Mouse (Mus musculus): ENCODE measurements at regions not wholly inside any gene's neighbourhood (a gene's known extent, or its start where the extent isn't known, plus 50 kb on each side); places are given as distances from the start of the nearest gene placed in this dataset.

DNA sequence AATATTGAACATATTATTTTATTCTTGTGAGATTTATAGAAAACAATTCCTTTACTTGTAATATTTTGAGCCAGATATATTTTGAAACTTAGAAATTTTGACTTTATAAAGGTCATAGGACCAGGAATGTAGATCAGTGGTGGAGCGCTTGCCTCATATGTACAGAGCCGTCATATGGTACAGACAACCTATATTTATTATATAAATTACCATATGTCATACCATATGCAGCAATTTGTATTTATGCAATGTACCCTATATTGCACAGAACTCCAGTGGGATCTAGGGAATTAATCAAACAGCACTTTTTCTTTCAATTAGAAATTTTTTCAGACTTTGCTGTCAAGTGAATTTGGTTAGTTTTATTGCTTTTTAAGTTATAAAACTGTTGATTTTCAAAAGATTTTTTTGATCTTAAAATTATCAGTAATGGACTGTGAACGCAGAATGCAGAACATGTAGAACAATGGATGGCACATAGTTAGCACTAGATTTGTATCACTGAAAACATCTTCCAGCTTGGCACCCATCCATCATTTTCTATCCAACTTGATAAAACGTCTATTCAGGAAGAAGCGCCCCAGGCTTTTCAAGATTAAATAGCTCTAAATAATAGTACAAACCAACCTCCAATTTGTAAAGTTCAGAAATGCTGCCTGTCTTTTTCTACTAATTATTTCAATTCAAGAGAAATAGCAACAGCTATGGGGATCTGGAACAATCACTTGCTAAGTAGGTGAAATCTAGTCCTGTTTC is 442.3 kb upstream of the Nr2f1 start:
- WGBS, result 66% methylated on average over 5 of the region's 5 CpGs
- no peak for ATAC-seq
- no peak overlapping the region for H3K4me2 ChIP-seq (replicated peaks; ENCODE audit: low read depth, low read length)
- no peak overlapping the region for H3K9ac ChIP-seq (replicated peaks; ENCODE audit: low read depth)
- no peak overlapping the region for H3K4me3 ChIP-seq (ENCODE audit: low read depth, low read length)
- no peaks in the 10 kb centered on the region for H3K9me3 ChIP-seq (ENCODE audit: low read length)
- no peak for DNase-seq (ENCODE audit: low spot score)
- TF ChIP-seq CTCF (IDR thresholded peaks at IDR 0.05) (no peak), EP300 (IDR thresholded peaks at IDR 0.05) (no peak)
- H3K27ac ChIP-seq (ENCODE audit: low read length), result no peak overlapping the region
- no peaks in the 10 kb centered on the region for H3K4me1 ChIP-seq (ENCODE audit: insufficient read depth, low read depth, low read length)
- no peaks in the 10 kb centered on the region for H3K27me3 ChIP-seq (replicated peaks; ENCODE audit: insufficient read depth, low read length)
- no peaks in the 10 kb centered on the region for H3K36me3 ChIP-seq (ENCODE audit: insufficient read depth, low read length)

DNA sequence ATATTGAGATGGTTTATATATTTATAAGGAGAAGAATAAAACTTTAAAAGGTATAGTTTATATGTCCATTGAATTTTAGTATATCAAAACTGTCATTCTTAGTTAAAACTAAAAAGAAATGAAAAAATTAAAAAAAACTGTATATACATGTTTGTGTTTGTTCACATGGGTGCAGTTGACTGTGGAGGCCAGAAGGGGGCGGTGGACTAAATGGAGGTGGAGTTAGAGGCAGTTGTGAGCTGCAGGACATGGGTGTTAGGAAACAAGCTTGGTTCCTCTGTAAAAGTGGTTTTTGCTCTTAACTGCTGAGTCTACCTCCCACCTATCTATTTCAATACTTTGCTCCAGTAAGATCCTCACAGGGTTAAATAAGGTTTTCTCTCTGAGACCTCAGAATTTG is 440.8 kb upstream of the Nr2f1 start:
- Histone ChIP-seq H3K9me3 (ENCODE audit: low read length) (no peaks in the 10 kb centered on the region), H3K27ac (ENCODE audit: low read length) (no peak overlapping the region), H3K27me3 (replicated peaks; ENCODE audit: insufficient read depth, low read length) (no peaks in the 10 kb centered on the region), H3K9ac (replicated peaks; ENCODE audit: low read depth) (no peak overlapping the region), H3K36me3 (ENCODE audit: insufficient read depth, low read length) (no peaks in the 10 kb centered on the region), H3K4me1 (ENCODE audit: insufficient read depth, low read depth, low read length) (no peaks in the 10 kb centered on the region), H3K4me2 (replicated peaks; ENCODE audit: low read depth, low read length) (no peak overlapping the region), H3K4me3 (ENCODE audit: low read depth, low read length) (no peak overlapping the region)
- ATAC-seq, result no peak
- no peak for DNase-seq (ENCODE audit: low spot score)
- WGBS, result 86% methylated on average over 1 of the region's 1 CpGs
- TF ChIP-seq EP300 (IDR thresholded peaks at IDR 0.05), result no peak
- TF ChIP-seq CTCF (IDR thresholded peaks at IDR 0.05), result peak; percentile 26; the same call in 1 of the 2 replicates

GRCm38 (mm10) chr13:78638462-78638861 is 438.9 kb upstream of the Nr2f1 start:
- no peak for TF ChIP-seq CTCF (IDR thresholded peaks at IDR 0.05)
- TF ChIP-seq EP300 (IDR thresholded peaks at IDR 0.05), result no peak
- Histone ChIP-seq H3K4me3 (ENCODE audit: low read depth, low read length) (no peak overlapping the region), H3K4me1 (ENCODE audit: insufficient read depth, low read depth, low read length) (no peaks in the 10 kb centered on the region), H3K27ac (ENCODE audit: low read length) (no peak overlapping the region), H3K9ac (replicated peaks; ENCODE audit: low read depth) (no peak overlapping the region), H3K4me2 (replicated peaks; ENCODE audit: low read depth, low read length) (no peak overlapping the region), H3K9me3 (ENCODE audit: low read length) (no peaks in the 10 kb centered on the region), H3K36me3 (ENCODE audit: insufficient read depth, low read length) (no peaks in the 10 kb centered on the region), H3K27me3 (replicated peaks; ENCODE audit: insufficient read depth, low read length) (no peaks in the 10 kb centered on the region)
- no peak for ATAC-seq
- 48% methylated on average over 5 of the region's 5 CpGs for WGBS
- DNase-seq (ENCODE audit: low spot score), result no peak

- H3K9me3 ChIP-seq (ENCODE audit: low read length), result no peaks in the 10 kb centered on the region
- H3K9ac ChIP-seq (replicated peaks; ENCODE audit: low read depth), result no peak overlapping the region
- no peak overlapping the region for H3K27ac ChIP-seq (ENCODE audit: low read length)
- ATAC-seq (no peak), DNase-seq (ENCODE audit: low spot score) (no peak)
- no peak for TF ChIP-seq EP300 (IDR thresholded peaks at IDR 0.05)
- TF ChIP-seq CTCF (IDR thresholded peaks at IDR 0.05), result no peak
- H3K4me2 ChIP-seq (replicated peaks; ENCODE audit: low read depth, low read length), result no peak overlapping the region
- H3K27me3 ChIP-seq (replicated peaks; ENCODE audit: insufficient read depth, low read length), result no peaks in the 10 kb centered on the region
- H3K4me1 ChIP-seq (ENCODE audit: insufficient read depth, low read depth, low read length), result no peaks in the 10 kb centered on the region
- H3K4me3 ChIP-seq (ENCODE audit: low read depth, low read length), result no peak overlapping the region
- WGBS, result 89% methylated on average over 2 of the region's 2 CpGs
- H3K36me3 ChIP-seq (ENCODE audit: insufficient read depth, low read length), result no peaks in the 10 kb centered on the region
Measured at GRCm38 (mm10) chr13:78631609-78632008, 432.1 kb upstream of the Nr2f1 start.

GRCm38 (mm10) chr13:78629041-78629727 is 429.6 kb upstream of the Nr2f1 start:
- TF ChIP-seq EP300 (IDR thresholded peaks at IDR 0.05) (no peak), CTCF (IDR thresholded peaks at IDR 0.05) (no peak)
- Histone ChIP-seq H3K9me3 (ENCODE audit: low read length) (no peaks in the 10 kb centered on the region), H3K36me3 (ENCODE audit: insufficient read depth, low read length) (no peaks in the 10 kb centered on the region), H3K4me1 (ENCODE audit: insufficient read depth, low read depth, low read length) (no peaks in the 10 kb centered on the region), H3K27ac (ENCODE audit: low read length) (no peak overlapping the region), H3K27me3 (replicated peaks; ENCODE audit: insufficient read depth, low read length) (no peaks in the 10 kb centered on the region), H3K4me3 (ENCODE audit: low read depth, low read length) (no peak overlapping the region), H3K9ac (replicated peaks; ENCODE audit: low read depth) (no peak overlapping the region), H3K4me2 (replicated peaks; ENCODE audit: low read depth, low read length) (0 out of 2 replicates have a peak overlapping the region, but pooled peaks have one; percentile 11)
- 31% methylated on average over 10 of the region's 10 CpGs for WGBS
- ATAC-seq (no peak), DNase-seq (ENCODE audit: low spot score) (peak; percentile 52)

- 76% methylated on average over 2 of the region's 2 CpGs for WGBS
- no peak for ATAC-seq
- no peak for TF ChIP-seq CTCF (IDR thresholded peaks at IDR 0.05)
- no peak for TF ChIP-seq EP300 (IDR thresholded peaks at IDR 0.05)
Measured at GRCm38 (mm10) chr13:78623652-78624051, 424.1 kb upstream of the Nr2f1 start.

More at GRCm38 (mm10) chr13:78623652-78624051, 424.1 kb upstream of the Nr2f1 start:
- no peak overlapping the region for H3K4me3 ChIP-seq (ENCODE audit: low read depth, low read length)
- H3K27ac ChIP-seq (ENCODE audit: low read length), result no peak overlapping the region
- no peak overlapping the region for H3K4me2 ChIP-seq (replicated peaks; ENCODE audit: low read depth, low read length)
- H3K36me3 ChIP-seq (ENCODE audit: insufficient read depth, low read length), result no peaks in the 10 kb centered on the region
- H3K4me1 ChIP-seq (ENCODE audit: insufficient read depth, low read depth, low read length), result no peaks in the 10 kb centered on the region
- no peaks in the 10 kb centered on the region for H3K9me3 ChIP-seq (ENCODE audit: low read length)
- DNase-seq (ENCODE audit: low spot score), result no peak
- no peaks in the 10 kb centered on the region for H3K27me3 ChIP-seq (replicated peaks; ENCODE audit: insufficient read depth, low read length)
- H3K9ac ChIP-seq (replicated peaks; ENCODE audit: low read depth), result no peak overlapping the region
